Mouse (Mus musculus) CH12.LX (cell line): Measurements from ENCODE around the gene Speer4f2. TPM values are rescaled to one million over a fixed set of nuclear protein-coding genes. Genes with fewer than 3 reads are reported as not detected.

Experiments used
- DNase-seq: peaks from one replicate; pipeline ENCODE4 v3.0.0-alpha.2; 2013; ENCODE audit errors: extremely low read depth
- H3K27ac ChIP-seq: 2 replicates; pipeline ENCODE4 v1.5.1; 2012; ENCODE audit warnings: low read depth, mild to moderate bottlenecking, control low read depth, moderate library complexity; ENCODE audit not compliant: insufficient read depth
- H3K27me3 ChIP-seq: replicated peaks from 2 replicates; pipeline ENCODE3; 2012; ENCODE audit warnings: inconsistent platforms
- H3K36me3 ChIP-seq, 2 experiments: replicated peaks in 1 of 2; 2 replicates each; pipeline versions ENCODE3 to v1.6.1; 2012; ENCODE audit warnings: inconsistent platforms in 1 of 2, low read length in 1 of 2, mild to moderate bottlenecking in 1 of 2, mixed read lengths in 1 of 2, moderate library complexity in 1 of 2; ENCODE audit not compliant: control insufficient read depth in 1 of 2, insufficient read depth in 1 of 2
- H3K4me1 ChIP-seq, 2 experiments: 2 replicates each; pipeline ENCODE4 v1.6.1; 2012; ENCODE audit warnings: inconsistent platforms in 1 of 2, moderate library complexity in 1 of 2; ENCODE audit not compliant: insufficient read depth in 2 of 2, control insufficient read depth in 1 of 2
- H3K4me2 ChIP-seq: 2 replicates; pipeline ENCODE4 v1.6.1; 2012; ENCODE audit warnings: low read depth, mild to moderate bottlenecking, control low read depth; ENCODE audit not compliant: poor library complexity, insufficient read depth, severe bottlenecking
- H3K4me3 ChIP-seq, 3 experiments: fragments of 150-350 bp in 1 of 3; sonication (generic) in 1 of 3; replicated peaks in 1 of 3; 2 replicates each; pipeline versions ENCODE3 to v1.5.1; 2011 to 2012; ENCODE audit warnings: low read depth in 2 of 3, low read length in 2 of 3, mild to moderate bottlenecking in 2 of 3, moderate library complexity in 2 of 3, control low read depth in 1 of 3, improper control_type of control experiment in 1 of 3, inconsistent platforms in 1 of 3, mixed read lengths in 1 of 3; ENCODE audit not compliant: poor library complexity in 1 of 3
- H3K79me2 ChIP-seq: replicated peaks from 2 replicates; pipeline ENCODE4 v1.6.1; 2012; ENCODE audit warnings: mild to moderate bottlenecking, moderate library complexity; ENCODE audit not compliant: control insufficient read depth, poor library complexity, insufficient read depth, severe bottlenecking; ENCODE audit errors: extremely low read depth
- H3K9ac ChIP-seq: 2 replicates; pipeline ENCODE4 v1.6.1; 2012; ENCODE audit warnings: low read depth, mild to moderate bottlenecking, control low read depth, moderate library complexity; ENCODE audit not compliant: insufficient read depth
- H3K9me3 ChIP-seq: replicated peaks from 2 replicates; pipeline ENCODE3; 2012; ENCODE audit warnings: low read length, inconsistent platforms, mixed read lengths
- BHLHE40 ChIP-seq: IDR thresholded peaks from 2 replicates; pipeline ENCODE4 v1.6.1; 2011; ENCODE audit warnings: mild to moderate bottlenecking, low read depth, low read length, improper control_type of control experiment
- CHD2 ChIP-seq: IDR thresholded peaks from 2 replicates; pipeline ENCODE4 v1.6.1; 2011; ENCODE audit warnings: low read length, improper control_type of control experiment
- CTCF ChIP-seq, 2 experiments: IDR thresholded peaks in 1 of 2; conservative IDR thresholded peaks in 1 of 2; 2 replicates each; pipeline ENCODE4 v1.5.1; 2011 to 2012; ENCODE audit warnings: low read depth in 2 of 2, low read length in 2 of 2, improper control_type of control experiment in 1 of 2, inconsistent platforms in 1 of 2, mild to moderate bottlenecking in 1 of 2, moderate library complexity in 1 of 2
- E2F4 ChIP-seq: IDR thresholded peaks from 2 replicates; pipeline ENCODE4 v1.6.1; 2011; ENCODE audit warnings: low read depth, low read length, improper control_type of control experiment; ENCODE audit not compliant: insufficient replicate concordance
- ELF1 ChIP-seq: IDR thresholded peaks from 2 replicates; pipeline ENCODE4 v1.6.1; 2014; ENCODE audit warnings: low read depth, mild to moderate bottlenecking, inconsistent platforms, low read length, improper control_type of control experiment
- EP300 ChIP-seq: IDR thresholded peaks from 2 replicates; pipeline ENCODE4 v1.6.1; 2011; ENCODE audit warnings: low read length, improper control_type of control experiment
- MAFK ChIP-seq: IDR thresholded peaks from 2 replicates; pipeline ENCODE4 v1.6.1; 2011; ENCODE audit warnings: low read length, improper control_type of control experiment; ENCODE audit not compliant: insufficient replicate concordance
- MAX ChIP-seq: IDR thresholded peaks from 2 replicates; pipeline ENCODE4 v1.6.1; 2011; ENCODE audit warnings: low read length, improper control_type of control experiment
- MEF2A ChIP-seq: IDR thresholded peaks from 2 replicates; pipeline ENCODE4 v1.6.1; 2014; ENCODE audit warnings: low read depth, mild to moderate bottlenecking, inconsistent platforms, low read length, improper control_type of control experiment, borderline replicate concordance
- MXI1 ChIP-seq: IDR thresholded peaks from 2 replicates; pipeline ENCODE4 v1.6.1; 2011; ENCODE audit warnings: mild to moderate bottlenecking, low read depth, low read length, improper control_type of control experiment
- NRF1 ChIP-seq: IDR thresholded peaks from 2 replicates; pipeline ENCODE4 v1.6.1; 2014; ENCODE audit warnings: low read depth, mild to moderate bottlenecking, inconsistent platforms, low read length, improper control_type of control experiment, moderate library complexity
- RCOR1 ChIP-seq: conservative IDR thresholded peaks from 2 replicates; pipeline ENCODE4 v1.6.1; 2012; ENCODE audit warnings: low read depth, mild to moderate bottlenecking, inconsistent platforms, low read length, improper control_type of control experiment
- SIN3A ChIP-seq: IDR thresholded peaks from 2 replicates; pipeline ENCODE4 v1.6.1; 2012; ENCODE audit warnings: low read length, improper control_type of control experiment, inconsistent platforms
- SMC3 ChIP-seq: IDR thresholded peaks from 2 replicates; pipeline ENCODE4 v1.6.1; 2011; ENCODE audit warnings: low read depth, low read length, improper control_type of control experiment
- TBP ChIP-seq: conservative IDR thresholded peaks from 2 replicates; pipeline ENCODE4 v1.6.1; 2011; ENCODE audit warnings: low read depth, low read length, improper control_type of control experiment
- UBTF ChIP-seq: IDR thresholded peaks from 2 replicates; pipeline ENCODE4 v1.6.1; 2012; ENCODE audit warnings: low read depth, mild to moderate bottlenecking, inconsistent platforms, low read length, improper control_type of control experiment, moderate library complexity
- dilution Hi-C: fragments of 300-500 bp; cut with MboI; formaldehyde crosslinking; loops from 2 replicates; pipeline ENCODE4 v1.14.3; 2020; ENCODE audit warnings: low sequenced_read_pairs; ENCODE audit not compliant: extremely low pct_unique_long_range_greater_than_20kb, extremely low pct_ligation_motif_present
- in situ Hi-C: fragments of 300-500 bp; cut with MboI; formaldehyde crosslinking; loops from 3 replicates; pipeline ENCODE4 v1.14.3; 2019; ENCODE audit warnings: low sequenced_read_pairs, low pct_ligation_motif_present, low pct_unique_long_range_greater_than_20kb, mixed read lengths
- polyA plus RNA-seq: library from polyadenylated mRNA; unstranded; fragments of >175 nt; gene quantifications from 2 replicates; pipeline ENCODE4 v1.2.1, GENCODE M21; 2012; ENCODE audit warnings: low read depth; ENCODE audit not compliant: insufficient read length
- total RNA-seq, 2 experiments: library from RNA; depleted of rRNA; stranded (reverse); fragments of 300-350 nt in 1 of 2; fragments of >200 nt in 1 of 2; gene quantifications; 2 replicates each; pipeline ENCODE4 v1.2.3; 2012 to 2014

Speer4f2 gene
- total and polyA plus RNA-seq, 3 experiments, result not detected

DNA sequence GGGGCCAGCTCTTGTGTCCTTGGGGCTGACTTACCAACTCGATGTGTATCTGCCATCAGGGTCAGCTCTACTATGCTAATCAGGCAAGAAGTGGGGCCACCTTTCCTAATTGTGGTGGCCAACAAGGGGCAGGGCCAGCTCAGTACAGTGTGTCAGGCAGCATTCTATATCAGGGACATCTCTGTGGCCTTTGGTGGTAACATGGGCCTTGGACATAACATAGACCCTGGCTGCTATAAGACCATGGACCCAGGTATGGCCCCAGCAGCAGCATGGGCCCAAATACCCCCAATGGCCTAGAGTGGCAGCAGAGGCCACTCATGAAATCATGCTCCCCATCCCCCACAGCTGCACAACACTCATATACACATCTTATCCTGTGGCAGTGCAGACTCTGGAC lies 49.2 kb downstream of the Speer4f2 start:
- Histone ChIP-seq H3K27me3 (no peaks in the 10 kb centered on the region), H3K9ac (no peak overlapping the region), H3K27ac (no peak overlapping the region), H3K79me2 (no peaks in the 10 kb centered on the region), H3K9me3 (no peaks in the 10 kb centered on the region), H3K4me1 (peaks cover 0 to 4% of the 10 kb centered on the region in 2 experiments; a peak in 1 of 4 replicates), H3K4me3 (no peak overlapping the region), H3K36me3 (no peaks in the 10 kb centered on the region)
- no peak for DNase-seq
- dilution Hi-C loops, result no loop called here
- TF ChIP-seq ELF1, result no peak
- no peak for TF ChIP-seq MXI1
- no peak for TF ChIP-seq UBTF
- TF ChIP-seq MEF2A, result no peak
- TF ChIP-seq BHLHE40, result no peak
- TF ChIP-seq SMC3, result no peak
- TF ChIP-seq RCOR1, result no peak
- TF ChIP-seq CHD2, result no peak
- no peak for TF ChIP-seq SIN3A
- TF ChIP-seq, all 38 proteins: peak for 0
- H3K4me2 ChIP-seq, result no peak overlapping the region
- in situ Hi-C loops, result no loop called here

DNA sequence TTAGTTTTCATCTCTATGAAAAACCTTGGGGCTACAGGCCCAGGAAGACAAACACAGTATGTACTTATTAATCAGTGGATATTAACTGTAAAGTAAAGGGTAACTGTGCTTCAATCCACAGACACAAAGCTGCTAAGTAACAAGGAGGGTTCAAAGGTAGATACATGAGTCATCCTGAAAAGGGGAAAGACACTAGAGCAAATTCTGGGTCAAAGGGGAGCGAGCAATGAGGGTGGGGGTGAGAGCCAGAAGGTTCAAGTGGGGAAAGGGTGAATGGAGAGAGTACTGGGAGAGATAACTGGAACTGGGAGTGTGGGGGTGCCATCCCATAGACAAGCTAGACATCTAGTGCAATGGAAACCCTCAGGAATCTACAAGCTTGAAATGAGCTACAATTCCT lies 54.0 kb downstream of the Speer4f2 start:
- H3K79me2 ChIP-seq, result no peaks in the 10 kb centered on the region
- no peak overlapping the region for H3K4me3 ChIP-seq
- H3K27me3 ChIP-seq, result no peaks in the 10 kb centered on the region
- DNase-seq, result no peak
- H3K9me3 ChIP-seq, result no peaks in the 10 kb centered on the region
- no peaks in the 10 kb centered on the region for H3K36me3 ChIP-seq
- in situ Hi-C loops, result no loop called here
- no peak overlapping the region for H3K27ac ChIP-seq
- no peak overlapping the region for H3K9ac ChIP-seq
- TF ChIP-seq UBTF, result no peak
- TF ChIP-seq EP300, result no peak
- TF ChIP-seq MEF2A, result no peak
- no peak for TF ChIP-seq NRF1
- no peak for TF ChIP-seq MAX
- no peak for TF ChIP-seq MAFK
- TF ChIP-seq ELF1, result no peak
- TF ChIP-seq CTCF (conservative IDR thresholded peaks at IDR 0.05 in 1 of 2, IDR thresholded peaks at IDR 0.05 in 1 of 2; ENCODE audit: low read depth in 2 of 2, low read length in 2 of 2), result no peak
- no peak for TF ChIP-seq E2F4
- no peak for TF ChIP-seq TBP
- dilution Hi-C loops, result no loop called here
- H3K4me1 ChIP-seq, result no peaks in the 10 kb centered on the region
- no peak overlapping the region for H3K4me2 ChIP-seq

Other genes with a start within 250 kb of the Speer4f2 start
- not detected in 2 replicates for gene Speer4f1, start 102.9 kb downstream of the Speer4f2 start, total RNA-seq (2012; rRNA removed)
- gene Speer4f1, start 102.9 kb downstream of the Speer4f2 start, total RNA-seq (2014; rRNA removed), result not detected in 2 replicates
- gene Speer4f1, start 102.9 kb downstream of the Speer4f2 start, polyA plus RNA-seq, result not detected in 2 replicates
- gene Sema3c, start 201.1 kb downstream of the Speer4f2 start, total RNA-seq (2012; rRNA removed), result not detected in 2 replicates
- gene Sema3c, start 201.1 kb downstream of the Speer4f2 start, total RNA-seq (2014; rRNA removed), result not detected in 2 replicates
- gene Sema3c, start 201.1 kb downstream of the Speer4f2 start, polyA plus RNA-seq, result not detected in 2 replicates